ENCODE assay signal across 8 mouse cellular contexts in genomic region chr7:19178443-19179092, GRCm38 (mm10). TPM values are rescaled to one million over a fixed set of nuclear protein-coding genes. Genes with fewer than 3 reads are reported as not detected.
DNase-seq lines count a peak whose midpoint lies in the region; ATAC-seq and TF ChIP-seq lines count a peak whose summit lies in the region.

No protein-coding gene starts in this region.

- ATAC-seq in forebrain, embryonic 14.5 days = no peak
- peak; percentile 2; the same call in 1 of the 2 replicates for ATAC-seq in lung, embryonic 14.5 days (ENCODE audit: insufficient read depth)

- H3K9me3 ChIP-seq in forebrain, embryonic 14.5 days (replicated peaks; ENCODE audit: control insufficient read depth, low read length) = no peaks in the 10 kb centered on the region
- peaks cover 8% of the 10 kb centered on the region; the same call in 1 of the 2 replicates for H3K9me3 ChIP-seq in lung, embryonic 14.5 days (ENCODE audit: low read depth, low read length)

- peak; percentile 83 for DNase-seq in ES-CJ7 (ENCODE audit: low read depth, low spot score)
- peak; percentile 68 for DNase-seq in c-Kit-positive CD71-positive TER-119-negative erythroid progenitor cells, embryonic 14.5 days (ENCODE audit: low read depth)
- peak; percentile 75 for DNase-seq in forebrain, embryonic 14.5 days (ENCODE audit: low spot score)
- peak; percentile 81 to 86 for DNase-seq in heart, postnatal 36 days
- DNase-seq in layer of hippocampus, adult 2 months (ENCODE audit: low spot score in 2 of 2) = peak; percentile 79 to 89
- peak; percentile 84 for DNase-seq in lung, embryonic 14.5 days
- DNase-seq in thymus, postnatal 14 days = peak; percentile 83

- TF ChIP-seq POLR2A in olfactory bulb, adult 2 months (IDR thresholded peaks at IDR 0.05; ENCODE audit: insufficient read depth, low read depth, low read length) = no peak

- H3K36me3 ChIP-seq in forebrain, embryonic 14.5 days (ENCODE audit: control insufficient read depth, insufficient read depth, low read length) = peaks cover 10% of the 10 kb centered on the region
- no peaks in the 10 kb centered on the region; the same call in 1 of the 2 replicates for H3K36me3 ChIP-seq in lung, embryonic 14.5 days (ENCODE audit: insufficient read depth)

- no peak overlapping the region for H3K9ac ChIP-seq in forebrain, embryonic 14.5 days (ENCODE audit: low read length)
- no peak overlapping the region for H3K9ac ChIP-seq in lung, embryonic 14.5 days

- no peak overlapping the region for H3K27ac ChIP-seq in forebrain, embryonic 14.5 days (ENCODE audit: low read depth, low read length)
- H3K27ac ChIP-seq in layer of hippocampus, adult 2 months = peak overlapping the region; percentile 97
- no peak overlapping the region for H3K27ac ChIP-seq in lung, embryonic 14.5 days (ENCODE audit: low read depth)
- peak overlapping the region; percentile 74 for H3K27ac ChIP-seq in olfactory bulb, adult 2 months (ENCODE audit: insufficient read depth, low read depth, low read length)

- peak overlapping the region; percentile 62 for H3K4me3 ChIP-seq in forebrain, embryonic 14.5 days (ENCODE audit: low read depth, low read length)
- H3K4me3 ChIP-seq in layer of hippocampus, adult 2 months = peak overlapping the region; percentile 79
- peak overlapping the region; percentile 14; the same call in 1 of the 2 replicates for H3K4me3 ChIP-seq in lung, embryonic 14.5 days (ENCODE audit: low read depth, low read length)
- H3K4me3 ChIP-seq in olfactory bulb, adult 2 months (ENCODE audit: insufficient read depth, low read depth, low read length) = peak overlapping the region; percentile 84

- H3K4me2 ChIP-seq in forebrain, embryonic 14.5 days (ENCODE audit: low read length) = peak overlapping the region; percentile 63
- peak overlapping the region; percentile 48 for H3K4me2 ChIP-seq in lung, embryonic 14.5 days

- intact Hi-C loops in heart, postnatal 36 days (cut with DNase I) = loop anchor here (1.0 to 5.0 kb wide), 5 partner anchors 18 to 164 kb away; partner anchors contain the start of genes Ercc1, Ppm1n and Rtn2

- peak; percentile 96 for TF ChIP-seq CTCF in layer of hippocampus, adult 2 months (conservative IDR thresholded peaks at IDR 0.05)
- peak; percentile 90 for TF ChIP-seq CTCF in lung, embryonic 14.5 days (IDR thresholded peaks at IDR 0.05; ENCODE audit: low read depth)
- peak; percentile 87 for TF ChIP-seq CTCF in olfactory bulb, adult 2 months (IDR thresholded peaks at IDR 0.05; ENCODE audit: insufficient read depth, low read depth, low read length)

- WGBS in forebrain, embryonic 14.5 days = 6% methylated on average over 27 of the region's 27 CpGs
- WGBS in lung, embryonic 14.5 days = 7% methylated on average over 27 of the region's 27 CpGs
- WGBS in olfactory bulb, adult 2 months = 8% methylated on average over 27 of the region's 27 CpGs

- peaks cover 25% of the 10 kb centered on the region for H3K27me3 ChIP-seq in forebrain, embryonic 14.5 days (replicated peaks; ENCODE audit: control insufficient read depth, insufficient read depth, low read length)
- H3K27me3 ChIP-seq in lung, embryonic 14.5 days (ENCODE audit: insufficient read depth, low read length) = peaks cover 59% of the 10 kb centered on the region

- H3K4me1 ChIP-seq in forebrain, embryonic 14.5 days (ENCODE audit: control insufficient read depth, insufficient read depth, low read length) = peaks cover 14% of the 10 kb centered on the region; the same call in 1 of the 2 replicates
- no peaks in the 10 kb centered on the region; the same call in 1 of the 2 replicates for H3K4me1 ChIP-seq in lung, embryonic 14.5 days (ENCODE audit: insufficient read depth)
- H3K4me1 ChIP-seq in olfactory bulb, adult 2 months (ENCODE audit: control insufficient read depth, insufficient read depth, low read length) = peaks cover 21% of the 10 kb centered on the region

RNA-seq across cellular contexts. Expression of gene Eml2, which starts 2.3 kb away (rescaled TPM):
- 3.4 TPM in 2 replicates for polyA plus RNA-seq in forebrain, embryonic 14.5 days (2014; fragmentation: Nextera tagmentation; extraction: Ambion mirVana)
- total RNA-seq in heart, postnatal 36 days (2021) = 10 to 100 TPM; 34.3 to 44.4 TPM
- 100 to 1,000 TPM; 159 to 162 TPM for total RNA-seq in layer of hippocampus, adult 2 months (2021)
- 2.6 and 2.7 TPM in 2 replicates for polyA plus RNA-seq in lung, embryonic 14.5 days (2014; fragmentation: Nextera tagmentation; extraction: Ambion mirVana)
- not detected in 2 replicates for polyA plus RNA-seq in olfactory bulb, adult 2 months (2012; ENCODE audit: insufficient read depth, insufficient read length, low replicate concordance, missing spikeins)

RNA-seq across cellular contexts. Expression of gene Gipr, which starts 12.6 kb away (rescaled TPM):
- polyA plus RNA-seq in forebrain, embryonic 14.5 days (2014; fragmentation: Nextera tagmentation; extraction: Ambion mirVana) = 4.8 and 8.2 TPM in 2 replicates
- under 1 TPM in 1 of 2 experiments, not detected in 1; 0.14 TPM for total RNA-seq in heart, postnatal 36 days (2021)
- total RNA-seq in layer of hippocampus, adult 2 months (2021) = 1 to 10 TPM in 1 of 2 experiments, under 1 TPM in 1; 0.87 to 1.2 TPM
- 0.26 and 0.85 TPM in 2 replicates for polyA plus RNA-seq in lung, embryonic 14.5 days (2014; fragmentation: Nextera tagmentation; extraction: Ambion mirVana)
- polyA plus RNA-seq in olfactory bulb, adult 2 months (2012; ENCODE audit: insufficient read depth, insufficient read length, low replicate concordance, missing spikeins) = not detected in 2 replicates

RNA-seq across cellular contexts. Expression of gene Snrpd2, which starts 29.0 kb away (rescaled TPM):
- polyA plus RNA-seq in forebrain, embryonic 14.5 days (2014; fragmentation: Nextera tagmentation; extraction: Ambion mirVana) = 141 and 155 TPM in 2 replicates
- 10 to 100 TPM; 66.8 to 67.0 TPM for total RNA-seq in heart, postnatal 36 days (2021)
- 10 to 100 TPM; 76.0 to 80.5 TPM for total RNA-seq in layer of hippocampus, adult 2 months (2021)
- 158 and 161 TPM in 2 replicates for polyA plus RNA-seq in lung, embryonic 14.5 days (2014; fragmentation: Nextera tagmentation; extraction: Ambion mirVana)
- polyA plus RNA-seq in olfactory bulb, adult 2 months (2012; ENCODE audit: insufficient read depth, insufficient read length, low replicate concordance, missing spikeins) = not detected in 2 replicates

RNA-seq across cellular contexts. Expression of gene Qpctl, which starts 29.5 kb away (rescaled TPM):
- polyA plus RNA-seq in forebrain, embryonic 14.5 days (2014; fragmentation: Nextera tagmentation; extraction: Ambion mirVana) = 11.1 and 14.0 TPM in 2 replicates
- 1 to 10 TPM; 3.8 to 4.8 TPM for total RNA-seq in heart, postnatal 36 days (2021)
- 10 to 100 TPM; 17.6 to 18.4 TPM for total RNA-seq in layer of hippocampus, adult 2 months (2021)
- 12.5 and 13.1 TPM in 2 replicates for polyA plus RNA-seq in lung, embryonic 14.5 days (2014; fragmentation: Nextera tagmentation; extraction: Ambion mirVana)
- not detected in 2 replicates for polyA plus RNA-seq in olfactory bulb, adult 2 months (2012; ENCODE audit: insufficient read depth, insufficient read length, low replicate concordance, missing spikeins)

RNA-seq across cellular contexts. Expression of gene Gpr4, which starts 33.8 kb away (rescaled TPM):
- polyA plus RNA-seq in forebrain, embryonic 14.5 days (2014; fragmentation: Nextera tagmentation; extraction: Ambion mirVana) = 1.8 and 2.3 TPM in 2 replicates
- total RNA-seq in heart, postnatal 36 days (2021) = 10 to 100 TPM in 1 of 2 experiments, 1 to 10 TPM in 1; 7.9 to 10.6 TPM
- total RNA-seq in layer of hippocampus, adult 2 months (2021) = 1 to 10 TPM; 1.6 to 2.5 TPM
- 1.6 and 2.2 TPM in 2 replicates for polyA plus RNA-seq in lung, embryonic 14.5 days (2014; fragmentation: Nextera tagmentation; extraction: Ambion mirVana)
- not detected in 2 replicates for polyA plus RNA-seq in olfactory bulb, adult 2 months (2012; ENCODE audit: insufficient read depth, insufficient read length, low replicate concordance, missing spikeins)

Comparison
In these comparisons a context has a peak if more than half of its experiments do, and no peak if none do; other contexts are left out.
1. H3K27ac ChIP-seq: peak in layer of hippocampus, adult 2 months (single experiment) and olfactory bulb, adult 2 months (single experiment); none in forebrain, embryonic 14.5 days (single experiment) and lung, embryonic 14.5 days (single experiment).
2. H3K4me3 ChIP-seq: peak in every context shown above with its lines; median percentile 84 in olfactory bulb, adult 2 months; 79 in layer of hippocampus, adult 2 months; 62 in forebrain, embryonic 14.5 days; 14 in lung, embryonic 14.5 days.
3. RNA of gene Snrpd2, which starts 29.0 kb away (polyA plus RNA-seq): 158 to 161 TPM in lung, embryonic 14.5 days and 141 to 155 TPM in forebrain, embryonic 14.5 days; not detected in olfactory bulb, adult 2 months; every median in the first group is over 100 times any median in the second.
4. Peak in every context shown above with its lines, with median percentiles within 50 percentile points of each other: DNase-seq and CTCF ChIP-seq.